Mouse (Mus musculus) right cerebral cortex, postnatal 25 days (tissue): ENCODE data around the gene Ackr3.

ENCODE experiments used
- DNase-seq: peaks from one replicate; pipeline ENCODE4 v3.0.0; 2022

Ackr3 gene

GRCm38 (mm10) chr1:90203783-90204690 lies at the start of gene Ackr3:
Gene Ackr3, plus strand, starts transcription at chr1:90203980.
- peak; percentile 75 for DNase-seq

- DNase-seq = no peak
Observed at GRCm38 (mm10) chr1:90156589-90156988, 47.2 kb upstream of the Ackr3 start.

- DNase-seq = no peak
Observed at GRCm38 (mm10) chr1:90159927-90160326, 43.9 kb upstream of the Ackr3 start.

GRCm38 (mm10) chr1:90161623-90162022 lies 42.2 kb upstream of the Ackr3 start:
- DNase-seq = no peak

- no peak for DNase-seq
Observed at GRCm38 (mm10) chr1:90162379-90162857, 41.4 kb upstream of the Ackr3 start.

- DNase-seq = no peak
Observed at GRCm38 (mm10) chr1:90163161-90163560, 40.6 kb upstream of the Ackr3 start.

GRCm38 (mm10) chr1:90164319-90164718 lies 39.5 kb upstream of the Ackr3 start:
- no peak for DNase-seq

- DNase-seq = no peak
Observed at GRCm38 (mm10) chr1:90174338-90174737, 29.4 kb upstream of the Ackr3 start.

- no peak for DNase-seq
Observed at GRCm38 (mm10) chr1:90176223-90176622, 27.6 kb upstream of the Ackr3 start.

GRCm38 (mm10) chr1:90177565-90177964 lies 26.2 kb upstream of the Ackr3 start:
- DNase-seq = no peak

- DNase-seq = no peak
Observed at GRCm38 (mm10) chr1:90177978-90178377, 25.8 kb upstream of the Ackr3 start.

GRCm38 (mm10) chr1:90180479-90180878 lies 23.3 kb upstream of the Ackr3 start:
- no peak for DNase-seq

- DNase-seq = no peak
Observed at GRCm38 (mm10) chr1:90180966-90181699, 22.6 kb upstream of the Ackr3 start.

GRCm38 (mm10) chr1:90182521-90182920 lies 21.3 kb upstream of the Ackr3 start:
- DNase-seq = no peak

GRCm38 (mm10) chr1:90183602-90184001 lies 20.2 kb upstream of the Ackr3 start:
- DNase-seq = no peak

GRCm38 (mm10) chr1:90186173-90186572 lies 17.6 kb upstream of the Ackr3 start:
- no peak for DNase-seq

- DNase-seq = no peak
Observed at GRCm38 (mm10) chr1:90186874-90187273, 16.9 kb upstream of the Ackr3 start.

GRCm38 (mm10) chr1:90189046-90189445 lies 14.7 kb upstream of the Ackr3 start:
- no peak for DNase-seq

GRCm38 (mm10) chr1:90201246-90201645 lies 2.5 kb upstream of the Ackr3 start:
- DNase-seq = no peak

- DNase-seq = no peak
Observed at GRCm38 (mm10) chr1:90201655-90202054, 2.1 kb upstream of the Ackr3 start.

GRCm38 (mm10) chr1:90202207-90202978 lies 1.4 kb upstream of the Ackr3 start:
- peak; percentile 34 for DNase-seq

GRCm38 (mm10) chr1:90203341-90203740 lies 439 bp upstream of the Ackr3 start:
- no peak for DNase-seq

GRCm38 (mm10) chr1:90204821-90205220 lies 1.0 kb downstream of the Ackr3 start:
- no peak for DNase-seq
